8 mouse cellular contexts compared by ENCODE assay signal in the genomic region with DNA sequence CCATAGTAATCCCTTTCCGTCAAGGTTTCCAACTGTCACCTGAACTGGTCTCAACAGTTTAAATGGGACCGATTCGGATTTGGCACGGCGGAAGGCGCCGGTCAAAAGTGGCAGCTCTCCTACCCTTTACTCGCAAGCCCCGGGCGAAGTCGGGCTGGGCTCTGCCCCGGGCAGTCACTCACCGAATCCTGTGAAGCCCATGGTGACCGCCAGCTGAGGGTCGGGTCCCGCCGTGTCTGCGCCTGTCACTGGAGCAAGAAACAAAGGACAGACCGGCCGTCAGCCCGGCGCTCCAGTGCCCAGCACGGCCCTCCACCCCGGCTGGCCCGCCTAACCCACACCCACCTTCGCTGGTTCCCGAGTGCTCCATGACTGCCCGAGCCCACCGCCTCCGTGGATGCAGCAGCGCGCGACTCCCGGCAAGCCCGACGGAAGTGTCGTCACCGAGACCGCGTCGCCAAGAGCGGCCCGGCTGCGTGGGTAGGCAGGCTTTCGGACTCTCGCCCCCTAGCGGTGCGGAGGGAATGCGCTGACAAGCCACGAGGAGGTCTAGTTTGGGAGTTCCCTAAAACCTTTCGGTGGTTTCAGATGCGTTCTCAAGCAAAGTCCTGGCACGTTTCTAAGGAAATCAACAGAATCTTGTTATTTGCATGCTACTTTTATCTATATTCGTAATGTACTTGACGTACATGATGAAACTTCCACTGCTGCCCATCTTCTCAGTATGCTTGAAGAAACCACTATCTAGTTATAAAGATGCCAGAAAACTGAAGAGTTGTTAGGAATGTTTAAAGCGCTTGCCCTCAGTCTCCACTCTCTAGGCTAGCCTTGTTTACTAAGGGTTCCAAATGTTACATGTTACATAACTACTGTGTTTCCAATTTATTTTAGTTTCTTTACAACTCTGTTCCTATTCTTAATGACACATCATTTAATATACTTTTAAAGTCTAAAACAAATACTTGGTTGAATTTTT. TPM values are rescaled to one million over a fixed set of nuclear protein-coding genes. Genes with fewer than 3 reads are reported as not detected.
A peak's percentile ranks its signal among the peaks of the same experiment; 100 is the strongest.
DNase-seq lines count a peak whose midpoint lies in the region; ATAC-seq lines count a peak whose summit lies in the region.

A gene (minus strand): TSS at position 436 of the 976 bp plus-strand sequence.

- intact Hi-C loops in heart, postnatal 14 days (cut with DNase I) = loop anchor here (5.0 kb wide), 1 partner anchor 637 kb away; no protein-coding TSS in a partner anchor

- peak; percentile 96 for DNase-seq in ES-CJ7 (ENCODE audit: low read depth, low spot score)
- DNase-seq in cerebellum, adult 11 months = peak; percentile 96
- DNase-seq in forebrain, embryonic 14.5 days (ENCODE audit: low spot score) = peak; percentile 96
- DNase-seq in heart, postnatal 14 days = peak; percentile 98 to 99
- DNase-seq in layer of hippocampus, adult 11-12 months (ENCODE audit: low spot score) = peak; percentile 97
- peak; percentile 93 to 95 for DNase-seq in lung, adult 18-20 months
- DNase-seq in testis, postnatal 14 days (ENCODE audit: low spot score) = peak; percentile 95

- H3K27ac ChIP-seq in forebrain, embryonic 14.5 days (ENCODE audit: low read depth, low read length) = no peak within 1 kb of the TSS
- peak within 1 kb of the TSS; percentile 64 for H3K27ac ChIP-seq in neural tube, embryonic 15.5 days (replicated peaks)

- peak within 1 kb of the TSS; percentile 66 for H3K4me3 ChIP-seq in forebrain, embryonic 14.5 days (ENCODE audit: low read depth, low read length)
- H3K4me3 ChIP-seq in neural tube, embryonic 15.5 days (replicated peaks) = peak within 1 kb of the TSS; percentile 90

- H3K9ac ChIP-seq in forebrain, embryonic 14.5 days (ENCODE audit: low read length) = peak within 1 kb of the TSS; percentile 72
- peak within 1 kb of the TSS; percentile 84 for H3K9ac ChIP-seq in neural tube, embryonic 15.5 days (replicated peaks)

- H3K4me2 ChIP-seq in forebrain, embryonic 14.5 days (ENCODE audit: low read length) = peak within 1 kb of the TSS; percentile 71
- peak within 1 kb of the TSS; percentile 62 for H3K4me2 ChIP-seq in neural tube, embryonic 15.5 days

- H3K36me3 ChIP-seq in forebrain, embryonic 14.5 days (ENCODE audit: control insufficient read depth, insufficient read depth, low read length) = peaks cover 23% of the 10 kb centered on the region
- peaks cover 17% of the 10 kb centered on the region for H3K36me3 ChIP-seq in neural tube, embryonic 15.5 days

- WGBS in forebrain, embryonic 14.5 days = 2% methylated on average over 56 of the region's 56 CpGs
- WGBS in neural tube, embryonic 15.5 days = 2% methylated on average over 56 of the region's 56 CpGs

- no peaks in the 10 kb centered on the region for H3K9me3 ChIP-seq in forebrain, embryonic 14.5 days (replicated peaks; ENCODE audit: control insufficient read depth, low read length)
- H3K9me3 ChIP-seq in neural tube, embryonic 15.5 days (replicated peaks) = no peaks in the 10 kb centered on the region; the same call in 1 of the 2 replicates

- H3K27me3 ChIP-seq in forebrain, embryonic 14.5 days (replicated peaks; ENCODE audit: control insufficient read depth, insufficient read depth, low read length) = no peaks in the 10 kb centered on the region
- H3K27me3 ChIP-seq in neural tube, embryonic 15.5 days (replicated peaks) = no peaks in the 10 kb centered on the region

- ATAC-seq in forebrain, embryonic 14.5 days = peak; percentile 98
- peak; percentile 97 for ATAC-seq in neural tube, embryonic 15.5 days (ENCODE audit: low FRiP score)

- no peaks in the 10 kb centered on the region for H3K4me1 ChIP-seq in forebrain, embryonic 14.5 days (ENCODE audit: control insufficient read depth, insufficient read depth, low read length)
- H3K4me1 ChIP-seq in neural tube, embryonic 15.5 days = peaks cover 4% of the 10 kb centered on the region

RNA-seq across cellular contexts. Expression of the gene that starts here (rescaled TPM):
- polyA plus RNA-seq in forebrain, embryonic 14.5 days (2014; fragmentation: Nextera tagmentation; extraction: Ambion mirVana) = 64.0 and 69.0 TPM in 2 replicates
- total RNA-seq in heart, postnatal 14 days (2021) = 10 to 100 TPM; 17.3 to 20.9 TPM
- 61.6 and 64.8 TPM in 2 replicates for polyA plus RNA-seq in neural tube, embryonic 15.5 days (2015; fragmentation: Nextera tagmentation; extraction: Ambion mirVana)
